Mouse (Mus musculus) forebrain, embryonic 16.5 days (tissue): ENCODE measurements around the gene Zzz3. TPM values are rescaled to one million over a fixed set of nuclear protein-coding genes. Genes with fewer than 3 reads are reported as not detected.

ENCODE experiments used
- ATAC-seq: fragments of 200-750 bp; cut with Nextera tagmentation; 2 replicates; pipeline ENCODE4 v1.8.0; 2017; ENCODE audit warnings: mild to moderate bottlenecking, moderate library complexity
- H3K27ac ChIP-seq: fragments of 300-500 bp; sonication (generic); 2 replicates; pipeline ENCODE4 v1.5.1; 2014; ENCODE audit warnings: low read length, control low read depth
- H3K27me3 ChIP-seq: fragments of 300-500 bp; sonication (generic); replicated peaks from 2 replicates; pipeline ENCODE4 v1.6.1; 2014; ENCODE audit warnings: low read length; ENCODE audit not compliant: control insufficient read depth, insufficient read depth
- H3K36me3 ChIP-seq: fragments of 300-500 bp; sonication (generic); 2 replicates; pipeline ENCODE4 v1.6.1; 2014; ENCODE audit not compliant: control insufficient read depth, insufficient read depth
- H3K4me1 ChIP-seq: fragments of 300-500 bp; sonication (generic); replicated peaks from 2 replicates; pipeline ENCODE4 v1.6.1; 2014; ENCODE audit warnings: low read length; ENCODE audit not compliant: control insufficient read depth, insufficient read depth
- H3K4me2 ChIP-seq: fragments of 300-500 bp; sonication (generic); 2 replicates; pipeline ENCODE4 v1.6.1; 2014; ENCODE audit warnings: mild to moderate bottlenecking, low read length, control low read depth
- H3K4me3 ChIP-seq: fragments of 300-500 bp; sonication (generic); replicated peaks from 2 replicates; pipeline ENCODE4 v1.5.1; 2014; ENCODE audit warnings: mild to moderate bottlenecking, low read length, control low read depth
- H3K9ac ChIP-seq: fragments of 300-500 bp; sonication (generic); replicated peaks from 2 replicates; pipeline ENCODE4 v1.6.1; 2014; ENCODE audit warnings: low read depth, low read length, control low read depth
- H3K9me3 ChIP-seq: fragments of 300-500 bp; sonication (generic); 2 replicates; pipeline ENCODE4 v1.6.1; 2016; ENCODE audit warnings: low read length; ENCODE audit not compliant: control insufficient read depth
- WGBS: fragments of 180-500 bp; shearing (Covaris S2); extraction: QIAGEN DNeasy Blood & Tissue Kit; methylation state at CpG from one replicate; pipeline ENCODE4 v1.1.7; 2014; 5-methylcytosine and 5-hydroxymethylcytosine counted together
- polyA plus RNA-seq: library from polyadenylated mRNA; unstranded; fragments of >200 nt; fragmentation: Nextera tagmentation; extraction: Ambion mirVana; gene quantifications from 2 replicates; pipeline ENCODE4 v1.2.1, GENCODE M21; 2015

Zzz3 gene
- polyA plus RNA-seq, 1 experiment from 2014 or later, result 32.8 TPM

GRCm38 (mm10) chr3:152480336-152480735 is 85.1 kb downstream of the Zzz3 start:
- Histone ChIP-seq H3K36me3 (no peaks in the 10 kb centered on the region), H3K4me1 (peaks cover 17% of the 10 kb centered on the region), H3K4me3 (no peak overlapping the region), H3K4me2 (no peak overlapping the region), H3K9me3 (no peaks in the 10 kb centered on the region), H3K9ac (no peak overlapping the region), H3K27me3 (no peaks in the 10 kb centered on the region), H3K27ac (no peak overlapping the region)
- WGBS, result 94% methylated on average over 6 of the region's 6 CpGs
- ATAC-seq, result no peak

GRCm38 (mm10) chr3:152482182-152482581 is 86.9 kb downstream of the Zzz3 start:
- no peak for ATAC-seq
- H3K9ac ChIP-seq, result no peak overlapping the region
- H3K4me1 ChIP-seq, result peaks cover 17% of the 10 kb centered on the region
- no peak overlapping the region for H3K4me3 ChIP-seq
- no peaks in the 10 kb centered on the region for H3K27me3 ChIP-seq
- H3K4me2 ChIP-seq, result no peak overlapping the region
- WGBS, result 84% methylated on average over 8 of the region's 8 CpGs
- no peaks in the 10 kb centered on the region for H3K36me3 ChIP-seq
- H3K27ac ChIP-seq, result no peak overlapping the region
- H3K9me3 ChIP-seq, result no peaks in the 10 kb centered on the region

- peaks cover 8% of the 10 kb centered on the region; the same call in 1 of the 2 replicates for H3K4me1 ChIP-seq
- H3K9ac ChIP-seq, result no peak overlapping the region
- H3K36me3 ChIP-seq, result no peaks in the 10 kb centered on the region
- H3K4me3 ChIP-seq, result no peak overlapping the region
- ATAC-seq, result no peak
- 37% methylated on average over 7 of the region's 7 CpGs for WGBS
- no peak overlapping the region for H3K4me2 ChIP-seq
- no peaks in the 10 kb centered on the region for H3K9me3 ChIP-seq
- no peaks in the 10 kb centered on the region for H3K27me3 ChIP-seq
- H3K27ac ChIP-seq, result peak overlapping the region; percentile 47; the same call in 1 of the 2 replicates
Measured at GRCm38 (mm10) chr3:152483800-152484199, 88.5 kb downstream of the Zzz3 start.

- Histone ChIP-seq H3K9ac (no peak overlapping the region), H3K4me1 (0 out of 2 replicates have a peak, but pooled peaks cover 8% of the 10 kb centered on the region), H3K36me3 (no peaks in the 10 kb centered on the region), H3K9me3 (no peaks in the 10 kb centered on the region), H3K27ac (no peak overlapping the region), H3K4me3 (no peak overlapping the region), H3K4me2 (no peak overlapping the region), H3K27me3 (no peaks in the 10 kb centered on the region)
- 26% methylated on average over 6 of the region's 6 CpGs for WGBS
- peak; percentile 60 for ATAC-seq
Measured at GRCm38 (mm10) chr3:152484206-152484605, 88.9 kb downstream of the Zzz3 start.

- H3K9ac ChIP-seq, result no peak overlapping the region
- 84% methylated on average over 4 of the region's 4 CpGs for WGBS
- H3K27me3 ChIP-seq, result no peaks in the 10 kb centered on the region
- no peak for ATAC-seq
- H3K36me3 ChIP-seq, result no peaks in the 10 kb centered on the region
- no peak overlapping the region for H3K4me3 ChIP-seq
- no peak overlapping the region for H3K27ac ChIP-seq
- H3K4me2 ChIP-seq, result no peak overlapping the region
- 0 out of 2 replicates have a peak, but pooled peaks cover 5% of the 10 kb centered on the region for H3K4me1 ChIP-seq
- H3K9me3 ChIP-seq, result no peaks in the 10 kb centered on the region
Measured at GRCm38 (mm10) chr3:152488964-152489363, 93.7 kb downstream of the Zzz3 start.

- no peak overlapping the region for H3K4me3 ChIP-seq
- no peak for ATAC-seq
- H3K9me3 ChIP-seq, result no peaks in the 10 kb centered on the region
- H3K27ac ChIP-seq, result no peak overlapping the region
- no peaks in the 10 kb centered on the region for H3K36me3 ChIP-seq
- H3K4me1 ChIP-seq, result peaks cover 8% of the 10 kb centered on the region
- H3K4me2 ChIP-seq, result no peak overlapping the region
- no peaks in the 10 kb centered on the region for H3K27me3 ChIP-seq
- 85% methylated on average over 5 of the region's 5 CpGs for WGBS
- no peak overlapping the region for H3K9ac ChIP-seq
Measured at GRCm38 (mm10) chr3:152490423-152490822, 95.2 kb downstream of the Zzz3 start.

GRCm38 (mm10) chr3:152492241-152492640 is 97.0 kb downstream of the Zzz3 start:
- no peaks in the 10 kb centered on the region for H3K36me3 ChIP-seq
- no peak overlapping the region for H3K4me2 ChIP-seq
- no peak overlapping the region for H3K9ac ChIP-seq
- WGBS, result 81% methylated on average over 6 of the region's 6 CpGs
- H3K27me3 ChIP-seq, result no peaks in the 10 kb centered on the region
- ATAC-seq, result no peak
- H3K9me3 ChIP-seq, result no peaks in the 10 kb centered on the region
- no peak overlapping the region for H3K4me3 ChIP-seq
- no peak overlapping the region for H3K27ac ChIP-seq
- peaks cover 11% of the 10 kb centered on the region for H3K4me1 ChIP-seq

- Histone ChIP-seq H3K9ac (no peak overlapping the region), H3K27me3 (no peaks in the 10 kb centered on the region), H3K9me3 (no peaks in the 10 kb centered on the region), H3K4me3 (no peak overlapping the region), H3K4me2 (no peak overlapping the region), H3K36me3 (no peaks in the 10 kb centered on the region), H3K27ac (no peak overlapping the region), H3K4me1 (peaks cover 11% of the 10 kb centered on the region)
- 44% methylated on average over 2 of the region's 2 CpGs for WGBS
- peak; percentile 19; the same call in 1 of the 2 replicates for ATAC-seq
Measured at GRCm38 (mm10) chr3:152493813-152494212, 98.5 kb downstream of the Zzz3 start.

GRCm38 (mm10) chr3:152494667-152495360 is 99.5 kb downstream of the Zzz3 start:
- H3K4me2 ChIP-seq, result no peak overlapping the region
- WGBS, result 50% methylated on average over 12 of the region's 12 CpGs
- peak; percentile 45 for ATAC-seq
- H3K9ac ChIP-seq, result no peak overlapping the region
- H3K36me3 ChIP-seq, result no peaks in the 10 kb centered on the region
- no peaks in the 10 kb centered on the region for H3K9me3 ChIP-seq
- H3K4me1 ChIP-seq, result peaks cover 11% of the 10 kb centered on the region
- no peak overlapping the region for H3K4me3 ChIP-seq
- no peaks in the 10 kb centered on the region for H3K27me3 ChIP-seq
- no peak overlapping the region for H3K27ac ChIP-seq
